Comparison of ENCODE assay signal across 8 mouse cellular contexts in the genomic region with DNA sequence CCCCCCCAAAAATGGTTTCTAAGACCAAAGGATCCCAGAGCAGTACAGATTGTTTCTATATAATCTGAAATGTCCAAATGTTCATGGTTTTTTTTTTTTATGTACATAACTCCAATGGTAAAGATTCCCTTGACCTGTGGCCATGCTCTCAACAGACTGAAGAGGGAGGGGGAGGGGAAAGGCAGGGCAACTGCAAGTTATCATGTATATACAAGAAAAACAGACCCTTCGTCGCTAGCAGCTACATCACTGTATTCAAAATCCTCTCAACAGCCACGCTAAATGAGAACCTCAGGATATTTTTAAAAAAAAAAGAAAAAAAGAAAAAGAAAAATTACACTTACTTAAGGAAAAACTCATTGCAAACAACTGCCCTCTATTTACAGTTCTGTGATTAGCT. TPM values are rescaled to one million over a fixed set of nuclear protein-coding genes. Genes with fewer than 3 reads are reported as not detected.
DNase-seq lines count a peak whose midpoint lies in the region; ATAC-seq and TF ChIP-seq lines count a peak whose summit lies in the region.

No protein-coding gene starts in this region.

- no peak for ATAC-seq in hindbrain, embryonic 16.5 days
- no peak for ATAC-seq in midbrain, embryonic 12.5 days (ENCODE audit: low FRiP score, low read depth)

- H3K36me3 ChIP-seq in heart, adult 2 months (ENCODE audit: control insufficient read depth, insufficient read depth, low read length), result peaks cover 8% of the 10 kb centered on the region
- H3K36me3 ChIP-seq in hindbrain, embryonic 16.5 days (ENCODE audit: control insufficient read depth, insufficient read depth, low read length), result no peaks in the 10 kb centered on the region
- peaks cover 6% of the 10 kb centered on the region; the same call in 1 of the 2 replicates for H3K36me3 ChIP-seq in midbrain, embryonic 12.5 days

- TF ChIP-seq POLR2A in heart, adult 2 months (IDR thresholded peaks at IDR 0.05; ENCODE audit: insufficient read depth, low read depth, low read length), result no peak

- no peak for TF ChIP-seq CTCF in heart, adult 2 months (IDR thresholded peaks at IDR 0.05)

- H3K9ac ChIP-seq in heart, adult 2 months (ENCODE audit: low read depth, low read length), result no peak overlapping the region
- no peak overlapping the region; the same call in 1 of the 2 replicates for H3K9ac ChIP-seq in hindbrain, embryonic 16.5 days (ENCODE audit: low read depth, low read length)
- peak overlapping the region; percentile 92 for H3K9ac ChIP-seq in midbrain, embryonic 12.5 days (replicated peaks)

- no peak for DNase-seq in heart, adult 2 months
- no peak for DNase-seq in heart, postnatal 4 days
- DNase-seq in embryo, embryonic 10.5 days (ENCODE audit: low spot score), result peak; percentile 80
- DNase-seq in layer of hippocampus, postnatal 10 days (ENCODE audit: low spot score in 2 of 2), result no peak
- DNase-seq in spleen, adult 12 weeks (ENCODE audit: low spot score), result no peak
- DNase-seq in frontal cortex, adult 2 months (ENCODE audit: extremely low spot score in 1 of 2, low spot score in 1 of 2), result no peak

- 47% methylated on average over 3 of the region's 3 CpGs for WGBS in heart, adult 2 months
- WGBS in hindbrain, embryonic 16.5 days, result 38% methylated on average over 3 of the region's 3 CpGs
- 6% methylated on average over 3 of the region's 3 CpGs for WGBS in midbrain, embryonic 12.5 days

- intact Hi-C loops in heart, adult 2 months (cut with DNase I), result no loop called here

- H3K4me3 ChIP-seq in heart, adult 2 months, result no peak overlapping the region
- H3K4me3 ChIP-seq in hindbrain, embryonic 16.5 days (ENCODE audit: low read length), result peak overlapping the region; percentile 67
- H3K4me3 ChIP-seq in midbrain, embryonic 12.5 days, result peak overlapping the region; percentile 63

- TF ChIP-seq EP300 in heart, adult 2 months (IDR thresholded peaks at IDR 0.05; ENCODE audit: insufficient read depth, low read depth, low read length), result no peak

- no peaks in the 10 kb centered on the region for H3K79me2 ChIP-seq in heart, adult 2 months (replicated peaks; ENCODE audit: control insufficient read depth, insufficient read depth, low read length)

- H3K4me1 ChIP-seq in heart, adult 2 months (ENCODE audit: control insufficient read depth, insufficient read depth, low read length), result no peaks in the 10 kb centered on the region; the same call in 1 of the 2 replicates
- H3K4me1 ChIP-seq in hindbrain, embryonic 16.5 days (ENCODE audit: control insufficient read depth, insufficient read depth, low read depth, low read length), result peaks cover 13% of the 10 kb centered on the region
- peaks cover 28% of the 10 kb centered on the region for H3K4me1 ChIP-seq in midbrain, embryonic 12.5 days

- no peaks in the 10 kb centered on the region for H3K9me3 ChIP-seq in hindbrain, embryonic 16.5 days (ENCODE audit: control insufficient read depth, low read length)
- H3K9me3 ChIP-seq in midbrain, embryonic 12.5 days, result no peaks in the 10 kb centered on the region

- H3K4me2 ChIP-seq in hindbrain, embryonic 16.5 days (ENCODE audit: low read length), result peak overlapping the region; percentile 73
- H3K4me2 ChIP-seq in midbrain, embryonic 12.5 days (replicated peaks), result peak overlapping the region; percentile 83

- no peaks in the 10 kb centered on the region for H3K27me3 ChIP-seq in heart, adult 2 months (ENCODE audit: control insufficient read depth, insufficient read depth, low read length)
- no peaks in the 10 kb centered on the region; the same call in none of the 2 replicates for H3K27me3 ChIP-seq in hindbrain, embryonic 16.5 days (replicated peaks; ENCODE audit: control insufficient read depth, insufficient read depth, low read length)
- peaks cover 61% of the 10 kb centered on the region for H3K27me3 ChIP-seq in midbrain, embryonic 12.5 days

- peak overlapping the region; percentile 43 for H3K27ac ChIP-seq in heart, adult 2 months
- H3K27ac ChIP-seq in hindbrain, embryonic 16.5 days (ENCODE audit: low read depth, low read length), result peak overlapping the region; percentile 93
- peak overlapping the region; percentile 98 for H3K27ac ChIP-seq in midbrain, embryonic 12.5 days (replicated peaks)

RNA-seq across cellular contexts. Expression of a gene that starts 13.9 kb away (rescaled TPM):
- total RNA-seq in heart, adult 2 months (2021), result 10 to 100 TPM; 16.4 to 18.8 TPM
- 22.9 and 39.3 TPM in 2 replicates for polyA plus RNA-seq in heart, adult 2 months (2012; rRNA removed)
- total RNA-seq in heart, postnatal 4 days (2021), result 10 to 100 TPM; 34.3 to 35.0 TPM
- 63.1 and 68.9 TPM in 2 replicates for polyA plus RNA-seq in hindbrain, embryonic 16.5 days (2015; fragmentation: Nextera tagmentation; extraction: Ambion mirVana)
- 105 and 143 TPM in 2 replicates for polyA plus RNA-seq in midbrain, embryonic 12.5 days (2016; fragmentation: Nextera tagmentation; extraction: Ambion mirVana)
- total RNA-seq in layer of hippocampus, postnatal 10 days (2021), result 10 to 100 TPM; 59.5 to 66.7 TPM
- polyA plus RNA-seq in frontal cortex, adult 2 months (2012; rRNA removed), result 29.0 and 30.2 TPM in 2 replicates

Comparison
In these comparisons a context has a peak if more than half of its experiments do, and no peak if none do; other contexts are left out.
1. H3K27ac ChIP-seq: peak in every context shown above with its lines; median percentile 98 in midbrain, embryonic 12.5 days; 93 in hindbrain, embryonic 16.5 days; 43 in heart, adult 2 months.